Mouse (Mus musculus): ENCODE measurements around the gene Dcaf10. TPM values are rescaled to one million over a fixed set of nuclear protein-coding genes. Genes with fewer than 3 reads are reported as not detected.

Gene Dcaf10
- polyA plus RNA-seq (2017; shearing (Covaris generic)): 23.2 TPM

GRCm38 (mm10) chr4:45341669-45342249 lies at the start of gene Dcaf10:
Dcaf10 (plus strand) TSS chr4:45342101.

GRCm38 (mm10) chr4:45296662-45297564 lies 45.0 kb upstream of the Dcaf10 start, which contains the start of gene Trmt10b:
Trmt10b (plus strand) TSS chr4:45297127.

GRCm38 (mm10) chr4:45342286-45343155 lies 620 bp downstream of the Dcaf10 start, which contains the start of gene Exosc3:
Exosc3 (minus strand) TSS chr4:45342732.

GRCm38 (mm10) chr4:45408427-45409132 lies 66.7 kb downstream of the Dcaf10 start, which contains the start of gene Slc25a51:
Slc25a51 (minus strand) TSS chr4:45408766.

Other genes with a start within 250 kb of the Dcaf10 start
- 147 TPM for gene Tomm5, start 234.0 kb upstream of the Dcaf10 start, polyA plus RNA-seq (2017; shearing (Covaris generic))
- not detected for gene Frmpd1, start 157.2 kb upstream of the Dcaf10 start, polyA plus RNA-seq (2017; shearing (Covaris generic))
- 20.4 TPM for gene Trmt10b, start 45.0 kb upstream of the Dcaf10 start, polyA plus RNA-seq (2017; shearing (Covaris generic))
- gene Exosc3, start 631 bp downstream of the Dcaf10 start, polyA plus RNA-seq (2017; shearing (Covaris generic)): 115 TPM
- gene Slc25a51, start 66.7 kb downstream of the Dcaf10 start, polyA plus RNA-seq (2017; shearing (Covaris generic)): 27.5 TPM
- 0.85 TPM for gene Shb, start 190.4 kb downstream of the Dcaf10 start, polyA plus RNA-seq (2017; shearing (Covaris generic))